Mouse (Mus musculus) left cerebral cortex, postnatal 4 days (tissue): ENCODE measurements around the gene Rpusd3. TPM values are rescaled to one million over a fixed set of nuclear protein-coding genes. Genes with fewer than 3 reads are reported as not detected.

Experiments used
- DNase-seq: peaks from one replicate; pipeline ENCODE4 v3.0.0-alpha.2; 2022
- intact Hi-C: fragments of 180-260 bp; cut with DNase I; formaldehyde crosslinking; loops from one replicate; pipeline ENCODE4 v1.15.1; 2025
- microRNA-seq: library from miRNA; unstranded; fragments of <30 nt; microRNA quantifications from one replicate; pipeline ENCODE4 v1.2.0, GENCODE M21; 2022
- total RNA-seq, 2 experiments: library from RNA; stranded (reverse); gene quantifications; 2 replicates each; pipeline ENCODE4 v1.2.3; 2021

Gene Rpusd3
- total RNA-seq, 2 experiments from 2014 or later = 14.4 to 15.2 TPM

DNA sequence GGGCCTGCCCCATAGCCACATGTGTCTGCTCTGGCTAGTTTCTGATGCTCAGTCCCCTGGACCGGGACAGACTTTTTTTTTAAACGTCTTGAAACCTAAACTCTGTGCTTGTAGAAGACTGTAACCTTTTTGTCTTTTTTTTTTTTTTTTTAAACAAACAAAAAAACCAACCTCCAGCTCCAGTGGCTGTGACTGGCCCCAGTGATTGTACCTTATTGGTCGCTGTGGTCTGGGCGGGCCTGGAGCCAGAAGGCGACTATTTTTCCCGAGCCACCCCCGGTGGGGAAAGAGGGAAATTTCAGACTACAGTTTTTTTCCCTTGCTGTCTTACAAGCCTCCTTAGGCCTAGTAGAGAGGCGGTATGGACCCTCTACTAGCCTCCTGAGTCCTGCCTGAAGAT is 30.2 kb downstream of the Rpusd3 start, which contains the start of gene Ttll3:
Gene Ttll3 (plus strand): TSS at position 301 of the 400 bp plus-strand sequence.
- DNase-seq = no peak
- intact Hi-C loops = no loop called here

DNA sequence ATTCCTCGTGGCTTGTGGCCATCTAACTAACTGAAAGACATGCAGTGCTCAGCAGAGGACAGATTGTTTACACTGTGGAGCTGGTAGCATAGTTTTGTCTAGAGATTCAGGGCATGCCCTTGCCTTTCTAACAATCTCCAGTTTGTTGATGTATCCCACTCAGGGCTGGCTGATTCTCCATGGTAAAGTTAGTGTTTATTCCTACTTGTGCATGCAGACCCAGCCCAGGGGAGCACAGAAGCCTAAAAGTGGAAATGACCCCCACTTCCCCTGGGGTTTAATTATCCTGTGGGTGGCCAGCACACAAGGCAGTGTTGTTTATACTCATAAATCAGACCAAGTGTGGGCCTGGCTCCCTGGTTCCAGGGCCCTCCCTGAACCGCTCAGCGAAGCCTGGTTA is 33.1 kb downstream of the Rpusd3 start:
- no peak for DNase-seq
- intact Hi-C loops = no loop called here

DNA sequence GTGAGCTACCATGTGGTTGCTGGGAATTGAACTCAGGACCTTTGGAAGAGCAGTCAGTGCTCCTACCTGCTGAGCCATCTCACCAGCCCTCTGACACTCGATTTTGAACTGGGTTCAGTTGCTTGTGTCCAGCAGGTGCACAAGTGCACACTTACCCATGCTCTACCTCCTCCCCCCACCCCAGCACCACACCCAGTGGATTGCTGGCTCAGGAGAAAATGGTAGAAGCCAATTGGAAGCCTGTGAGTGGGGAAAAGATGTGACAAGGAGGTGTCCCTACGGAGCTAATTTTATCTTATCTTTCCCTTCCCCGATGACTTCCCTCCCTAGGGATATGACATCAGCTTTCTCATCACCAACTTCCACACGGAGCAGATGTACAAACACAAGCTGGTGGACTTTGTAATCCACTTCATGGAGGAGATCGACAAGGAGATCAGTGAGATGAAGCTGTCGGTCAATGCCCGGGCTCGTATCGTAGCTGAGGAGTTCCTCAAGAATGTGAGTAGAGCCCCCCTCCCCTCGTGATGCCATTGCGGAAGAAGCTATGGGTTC is 33.9 kb downstream of the Rpusd3 start:
- DNase-seq = no peak
- intact Hi-C loops = no loop called here

DNA sequence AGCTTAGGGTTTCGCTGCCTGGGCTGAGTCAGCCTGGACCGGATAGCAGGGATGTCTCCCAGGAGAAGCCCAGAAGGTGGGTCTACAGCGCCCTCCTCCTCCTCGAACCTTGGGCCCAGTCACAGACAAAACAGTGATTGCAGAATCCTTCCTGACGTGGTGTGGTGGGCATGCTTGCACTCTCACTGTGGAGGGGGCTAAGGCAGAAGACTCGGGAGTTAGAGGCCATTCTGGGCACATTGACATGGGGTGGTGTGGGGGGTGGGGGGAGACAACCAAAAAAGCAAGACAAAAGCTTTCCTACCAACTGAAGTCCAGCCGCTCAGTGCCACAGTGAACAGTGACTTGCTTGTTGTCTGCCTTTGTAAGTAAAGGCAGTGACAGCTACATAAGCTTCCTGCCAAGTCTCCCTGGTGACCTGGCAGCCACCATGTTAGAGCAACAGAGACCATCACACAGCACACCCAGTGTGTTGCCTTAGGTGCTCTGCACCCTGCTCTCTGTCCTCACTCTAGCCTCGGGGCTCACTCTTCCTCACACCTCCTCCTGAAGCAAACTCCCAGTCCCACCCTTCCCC is 34.7 kb downstream of the Rpusd3 start:
- intact Hi-C loops = no loop called here
- DNase-seq = peak; percentile 67

DNA sequence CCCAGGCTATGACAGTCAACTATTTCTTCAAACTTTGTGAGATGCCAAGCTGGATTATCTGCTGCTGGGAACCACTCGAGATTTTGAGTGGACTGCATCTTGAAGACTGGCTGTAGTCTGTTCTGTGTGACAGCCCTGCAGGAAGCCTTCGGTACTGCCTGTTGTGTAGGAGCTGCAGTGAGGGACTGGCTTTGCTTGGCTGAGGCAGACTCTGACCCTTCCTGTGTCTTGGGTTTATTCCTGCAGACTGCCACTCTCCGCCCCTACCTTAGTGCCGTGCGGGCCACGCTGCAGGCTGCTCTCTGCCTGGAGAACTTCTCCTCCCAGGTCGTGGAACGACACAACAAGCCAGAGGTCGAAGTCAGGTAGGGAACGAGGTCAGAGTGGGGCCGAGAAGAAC is 38.7 kb downstream of the Rpusd3 start:
- intact Hi-C loops = no loop called here
- no peak for DNase-seq

DNA sequence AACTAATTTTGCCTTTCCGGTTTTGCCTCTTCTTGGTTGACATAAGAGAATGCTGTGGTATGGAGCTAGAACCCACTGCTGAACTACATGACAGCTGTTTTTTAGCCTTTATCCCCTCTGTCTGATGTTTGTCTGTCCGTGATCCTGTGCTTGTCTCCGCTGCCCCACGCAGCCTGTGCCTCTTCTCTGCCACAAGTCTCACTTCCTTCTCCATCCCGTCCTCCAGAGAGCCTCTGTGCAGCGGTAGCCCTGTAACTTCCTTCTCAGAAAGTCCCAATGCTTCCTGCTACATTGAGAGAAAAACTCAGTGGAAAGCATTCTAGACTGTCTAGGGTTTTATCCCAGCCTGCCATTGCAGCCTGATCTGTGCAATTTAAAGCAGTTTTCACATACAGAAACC is 39.9 kb downstream of the Rpusd3 start:
- intact Hi-C loops = no loop called here

DNA sequence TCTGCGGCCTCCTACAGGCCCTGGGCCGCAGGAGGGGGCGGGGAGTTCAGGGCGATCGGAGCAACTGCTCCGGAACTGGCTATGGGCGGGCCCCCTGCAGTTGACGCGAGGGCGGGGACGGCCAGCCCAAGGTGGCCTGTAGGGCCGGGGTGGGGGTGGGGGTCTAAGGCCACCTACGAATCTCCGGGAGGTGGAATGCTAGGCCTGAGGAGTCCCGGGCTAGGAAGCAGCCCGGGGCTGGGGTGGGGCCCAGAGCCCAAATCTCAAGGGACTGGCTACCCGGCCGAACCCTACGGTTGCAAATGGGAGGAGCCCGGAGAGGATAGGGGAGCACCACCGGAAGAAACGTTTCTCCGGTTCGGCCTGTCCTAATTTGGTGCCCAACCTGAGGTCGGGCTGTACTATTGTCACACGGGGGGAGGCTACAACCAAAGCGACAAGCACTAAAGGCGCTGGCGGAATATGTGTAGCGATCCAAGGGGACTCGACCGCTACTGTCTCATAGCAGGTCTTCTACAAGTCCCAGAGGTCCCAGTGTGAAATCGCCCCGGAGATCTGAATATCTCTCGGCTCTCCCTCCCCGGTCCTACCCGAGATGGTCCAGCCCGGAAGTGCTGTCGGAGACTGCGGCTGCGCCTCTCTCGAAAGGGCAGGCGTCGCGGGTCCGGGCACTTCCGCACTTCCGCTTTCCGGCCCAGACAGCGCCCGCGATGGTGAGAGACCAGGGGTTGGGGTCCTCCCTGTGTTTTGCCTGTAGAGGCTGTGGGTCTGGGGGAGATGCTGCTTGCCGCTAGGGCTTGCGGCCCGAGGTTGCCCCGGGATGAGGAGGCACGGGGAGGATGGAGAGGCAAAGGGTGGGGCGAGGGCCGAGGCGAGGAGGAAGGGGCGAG is 41.4 kb downstream of the Rpusd3 start, which contains the start of the genes Tada3 and Arpc4:
Gene Tada3 (minus strand): TSS at position 388 of the 890 bp plus-strand sequence.
Gene Arpc4 (plus strand): TSS at position 620 of the 890 bp plus-strand sequence.
- peak; percentile 93 for DNase-seq
- intact Hi-C loops = no loop called here

More for the DNA sequence above, 39.9 kb downstream of the Rpusd3 start:
- no peak for DNase-seq

DNA sequence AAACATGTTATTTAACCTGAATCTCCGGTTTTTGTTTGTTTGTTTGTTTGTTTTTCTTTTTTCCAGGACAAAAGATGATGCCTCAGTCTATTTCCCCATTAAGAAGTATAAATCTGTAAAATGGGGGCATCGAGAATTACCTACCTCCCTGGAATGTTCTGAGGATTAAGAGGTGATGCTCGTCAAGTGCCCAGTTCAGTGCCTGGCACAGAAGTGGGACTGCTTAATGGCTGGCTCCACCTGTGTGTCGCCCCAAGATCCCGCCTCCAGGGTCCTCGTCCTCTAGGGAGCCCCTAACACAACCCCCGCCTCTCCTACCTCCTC is 42.0 kb downstream of the Rpusd3 start:
- intact Hi-C loops = no loop called here
- DNase-seq = no peak

DNA sequence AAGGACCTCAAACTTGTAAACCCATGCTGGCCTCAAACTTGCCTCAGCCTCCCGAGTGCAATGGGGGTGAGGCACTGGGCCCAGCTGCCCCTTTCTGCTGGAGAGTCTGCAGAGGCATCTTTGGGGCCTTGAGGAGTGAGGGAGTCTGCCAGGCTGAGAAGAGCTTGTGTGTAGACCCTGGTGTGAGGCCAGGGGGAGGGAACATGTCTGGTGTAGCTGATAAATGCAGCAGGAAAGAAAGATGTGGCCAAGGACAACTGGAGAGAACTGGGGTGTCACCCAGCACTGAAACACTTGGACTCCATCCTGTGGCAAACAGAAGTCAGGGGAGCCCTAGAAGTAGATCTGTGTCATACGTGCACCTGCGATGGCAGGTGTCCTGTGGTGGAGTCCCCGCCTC is 45.6 kb downstream of the Rpusd3 start:
- DNase-seq = no peak
- intact Hi-C loops = no loop called here

DNA sequence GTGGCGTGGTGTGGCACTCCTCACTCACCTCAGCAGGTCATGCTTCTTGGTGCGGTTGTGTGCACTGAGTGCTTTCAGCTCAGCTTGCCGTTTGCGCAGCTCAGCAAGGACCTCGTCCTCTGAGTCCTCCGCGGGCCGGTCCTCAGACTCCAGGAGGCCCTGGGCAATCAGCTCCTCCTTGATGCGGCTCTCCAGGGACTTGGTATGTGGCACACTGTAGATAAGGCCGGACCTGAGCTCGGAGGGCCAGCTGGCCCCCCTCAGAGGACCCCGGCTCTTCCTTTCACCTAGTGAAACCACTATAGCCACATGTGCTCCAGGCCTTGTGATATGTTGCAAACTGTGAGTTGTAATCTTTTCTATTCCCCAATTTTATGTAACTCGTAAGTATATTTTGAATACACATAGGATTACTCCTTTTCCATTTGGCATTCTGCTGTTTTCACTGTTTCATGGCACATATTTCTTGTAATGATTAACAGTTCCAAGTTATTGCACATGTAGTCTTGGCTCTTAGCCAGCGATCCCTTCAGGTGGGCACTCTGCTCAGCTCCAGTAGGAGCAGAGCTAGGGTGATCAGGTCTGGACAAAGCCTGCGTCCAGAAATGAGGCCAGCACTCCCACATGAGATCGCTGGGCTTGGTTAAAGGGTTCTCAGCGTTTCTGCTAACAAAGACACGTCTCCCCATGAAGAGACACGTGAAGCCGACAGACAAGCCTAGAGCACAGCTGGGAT is 48.8 kb downstream of the Rpusd3 start:
- intact Hi-C loops = no loop called here
- no peak for DNase-seq

DNA sequence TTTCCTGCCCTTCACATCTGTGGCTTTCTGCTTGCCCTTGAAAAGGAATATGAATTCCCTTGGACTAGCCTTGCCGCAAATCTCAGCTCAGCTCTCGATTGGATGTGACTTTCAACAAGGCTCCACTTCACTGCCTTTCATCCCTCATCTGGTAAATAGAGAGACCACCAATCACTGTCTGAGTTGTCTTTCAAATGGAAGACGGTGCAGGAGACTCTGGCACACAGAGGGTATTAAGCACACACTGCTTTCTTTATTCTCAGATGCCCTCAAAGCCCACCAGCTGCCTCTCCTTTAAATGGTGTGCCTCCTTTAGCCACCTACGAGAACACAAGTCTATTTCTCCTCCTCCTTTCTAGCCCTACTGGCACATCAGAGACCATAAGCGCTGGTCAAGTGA is 50.6 kb downstream of the Rpusd3 start:
- DNase-seq = no peak

DNA sequence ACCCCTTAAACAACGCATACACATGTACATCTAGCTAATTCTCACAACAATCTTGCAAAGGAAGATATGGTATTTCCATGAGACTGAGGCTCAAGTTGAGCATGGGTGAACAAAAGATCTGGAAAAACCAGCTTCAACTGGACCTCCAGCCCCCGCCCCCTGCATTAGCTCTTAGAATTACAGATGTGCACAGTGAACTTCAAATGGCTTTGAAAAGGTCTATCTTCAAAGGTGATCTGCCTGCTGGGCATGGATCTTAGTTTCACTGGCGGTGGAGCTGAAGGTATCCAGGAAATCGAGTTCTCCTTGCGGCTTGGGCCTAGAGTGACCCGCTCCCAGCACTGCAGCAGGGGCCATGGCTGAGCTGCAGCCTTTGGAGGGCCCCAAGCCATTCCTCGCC is 51.0 kb downstream of the Rpusd3 start:
- no peak for DNase-seq
- intact Hi-C loops = no loop called here

More for the DNA sequence above, 50.6 kb downstream of the Rpusd3 start:
- intact Hi-C loops = no loop called here

DNA sequence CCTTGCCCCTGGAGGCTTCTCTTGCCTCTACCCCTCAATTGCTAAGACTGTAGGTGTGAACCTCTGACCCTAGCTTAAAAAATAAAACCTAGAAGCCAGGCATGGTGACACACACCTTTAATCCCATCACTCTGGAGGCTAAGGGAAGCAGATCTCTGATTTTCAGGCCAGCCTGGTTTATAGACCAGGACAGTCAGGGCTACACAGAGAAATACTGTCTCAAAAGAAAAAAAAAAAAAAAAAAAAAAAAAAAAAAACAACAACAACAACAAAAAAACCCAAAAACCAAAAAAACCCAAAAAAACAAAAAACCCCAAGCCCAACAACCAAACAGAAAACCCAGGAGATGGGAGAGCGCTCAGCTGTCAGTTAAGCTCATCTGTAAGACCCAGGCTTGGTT is 51.6 kb downstream of the Rpusd3 start:
- intact Hi-C loops = no loop called here
- DNase-seq = no peak

DNA sequence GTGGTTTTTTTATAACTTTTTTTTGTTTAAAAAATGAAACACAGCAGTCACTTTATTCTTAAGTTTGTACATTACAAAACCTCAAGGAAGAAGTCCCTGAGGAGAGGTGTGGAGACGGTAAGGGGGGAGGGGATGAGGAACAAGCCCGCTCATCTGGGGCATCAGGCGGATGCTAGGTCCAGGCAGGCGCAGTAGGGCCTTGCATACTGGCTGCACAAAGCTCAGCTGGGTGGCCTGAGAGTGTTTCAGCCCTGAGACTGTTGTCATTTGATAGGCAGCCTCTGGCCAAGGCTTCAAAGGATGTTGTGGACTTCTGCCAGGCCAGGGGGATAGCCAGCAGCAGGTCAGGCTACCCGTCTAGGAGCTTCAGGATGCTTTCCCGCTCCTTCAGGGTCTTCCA is 52.5 kb downstream of the Rpusd3 start:
- DNase-seq = no peak
- intact Hi-C loops = no loop called here

Small RNA genes lying within 50 kb of the gene (microRNA-seq; reads per million reads assigned to microRNA genes)
- not detected for gene Gm24387

Other genes starting within 250 kb of the Rpusd3 start
- gene Lhfpl4, start 224.0 kb downstream of the Rpusd3 start, total RNA-seq = 100 to 1,000 TPM in 1 of 2 experiments, 10 to 100 TPM in 1; 95.9 to 102 TPM
- gene Mtmr14, start 181.5 kb downstream of the Rpusd3 start, total RNA-seq = 10 to 100 TPM; 25.2 to 25.6 TPM
- gene Cpne9, start 137.0 kb downstream of the Rpusd3 start, total RNA-seq = 1 to 10 TPM; 7.3 to 8.3 TPM
- 10 to 100 TPM; 32.8 TPM for gene Brpf1, start 112.2 kb downstream of the Rpusd3 start, total RNA-seq
- gene Ogg1, start 92.4 kb downstream of the Rpusd3 start, total RNA-seq = 1 to 10 TPM; 8.8 to 9.4 TPM
- 100 to 1,000 TPM in 1 of 2 experiments, 10 to 100 TPM in 1; 94.4 to 104 TPM for gene Camk1, start 75.4 kb downstream of the Rpusd3 start, total RNA-seq
- gene Tada3, start 41.5 kb downstream of the Rpusd3 start, total RNA-seq = 10 to 100 TPM; 64.4 to 68.2 TPM
- 100 to 1,000 TPM; 288 to 299 TPM for gene Arpc4, start 41.2 kb downstream of the Rpusd3 start, total RNA-seq
- 10 to 100 TPM; 12.4 to 14.1 TPM for gene Ttll3, start 30.1 kb downstream of the Rpusd3 start, total RNA-seq
- gene Cidec, start 16.4 kb upstream of the Rpusd3 start, total RNA-seq = not detected
- 10 to 100 TPM; 39.1 to 44.9 TPM for gene Jagn1, start 23.2 kb upstream of the Rpusd3 start, total RNA-seq
- gene Il17re, start 39.1 kb upstream of the Rpusd3 start, total RNA-seq = under 1 TPM; 0.26 to 0.30 TPM
- 1 to 10 TPM; 2.2 to 2.4 TPM for gene Il17rc, start 52.1 kb upstream of the Rpusd3 start, total RNA-seq
- 10 to 100 TPM; 80.4 to 82.1 TPM for gene Creld1, start 64.0 kb upstream of the Rpusd3 start, total RNA-seq
- gene Prrt3, start 82.6 kb upstream of the Rpusd3 start, total RNA-seq = 10 to 100 TPM; 15.5 to 19.7 TPM
- 10 to 100 TPM; 62.3 to 71.1 TPM for gene Emc3, start 112.3 kb upstream of the Rpusd3 start, total RNA-seq
- 1 to 10 TPM; 5.4 to 7.0 TPM for gene Fancd2, start 112.3 kb upstream of the Rpusd3 start, total RNA-seq
- under 1 TPM in 1 of 2 experiments, not detected in 1; 0.28 TPM for gene Fancd2os, start 181.4 kb upstream of the Rpusd3 start, total RNA-seq
- 100 to 1,000 TPM; 166 to 181 TPM for gene Brk1, start 185.4 kb upstream of the Rpusd3 start, total RNA-seq
- gene Vhl, start 204.6 kb upstream of the Rpusd3 start, total RNA-seq = 10 to 100 TPM; 50.0 to 61.8 TPM
- 1 to 10 TPM; 7.9 to 8.1 TPM for gene Irak2, start 219.1 kb upstream of the Rpusd3 start, total RNA-seq